Mouse (Mus musculus) cerebellum, postnatal 10 days (tissue): ENCODE results near the gene Coch.
"Not testable (repeated sequence)": the region's sequence is repeated elsewhere in the genome, so short reads cannot be mapped to it uniquely, and the experiment has no call there.

Experiments used
- DNase-seq, 2 experiments: peaks; one replicate each; pipeline ENCODE4 v3.0.0; 2021; ENCODE audit warnings: mixed read lengths in 2 of 2

Coch gene

DNA sequence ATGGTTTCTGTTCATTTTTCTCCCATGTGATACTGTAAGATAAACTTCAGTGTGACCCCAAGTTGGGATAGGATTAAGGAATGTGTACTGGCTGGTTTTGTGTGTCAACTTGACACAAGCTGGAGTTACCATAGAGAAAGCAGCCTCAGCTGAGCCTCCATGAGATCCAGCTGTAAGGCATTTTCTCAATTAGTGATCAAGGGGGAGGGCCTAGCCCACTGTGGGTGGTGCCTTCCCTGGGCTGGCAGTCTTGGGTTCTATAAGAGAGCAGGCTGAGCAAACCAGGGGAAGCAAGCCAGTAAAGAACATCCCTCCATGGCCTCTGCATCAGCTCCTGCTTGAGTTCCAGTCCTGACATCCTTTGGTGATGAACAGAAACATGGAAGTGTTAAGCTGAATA is 56.3 kb downstream of the Coch start:
- not testable (repeated sequence) for DNase-seq
